Mouse (Mus musculus) liver, adult 2 months (tissue): ENCODE measurements at regions not wholly inside any gene's neighbourhood (a gene's known extent, or its start where the extent isn't known, plus 50 kb on each side); places are given as distances from the start of the nearest gene placed in this dataset.

Experiments
- CTCF ChIP-seq: fragments of 200-500 bp; IDR thresholded peaks from 2 replicates; pipeline ENCODE4 v1.5.1; 2011; ENCODE audit warnings: low read depth, low read length, control low read depth
- POLR2A ChIP-seq: fragments of 200-500 bp; IDR thresholded peaks from 2 replicates; pipeline ENCODE4 v1.6.1; 2011; ENCODE audit warnings: low read length, control low read depth; ENCODE audit not compliant: insufficient read depth; ENCODE audit errors: extremely low read depth

GRCm38 (mm10) chr6:117253586-117254330 lies 85.4 kb downstream of the Cxcl12 start:
- no peak for TF ChIP-seq CTCF
- TF ChIP-seq POLR2A, result no peak
